Mouse (Mus musculus): ENCODE measurements around the gene Zfhx3. TPM values are rescaled to one million over a fixed set of nuclear protein-coding genes. Genes with fewer than 3 reads are reported as not detected.

The Zfhx3 gene
- total and polyA plus RNA-seq, 3 experiments = 0.23 to 2.5 TPM; not detected in 1

GRCm38 (mm10) chr8:108315046-108315445 lies 372.6 kb downstream of the Zfhx3 start:
- no peak for DNase-seq (ENCODE audit: low read depth, low spot score)
- Histone ChIP-seq H3K9ac (ENCODE audit: control insufficient read depth, low read depth, low read length, poor library complexity, severe bottlenecking) (no peak overlapping the region), H3K4me3 (ENCODE audit: control insufficient read depth in 1 of 2, insufficient read depth in 1 of 2, low read depth in 2 of 2, low read length in 2 of 2) (no peak overlapping the region), H3K4me1 (ENCODE audit: control insufficient read depth in 1 of 2, insufficient read depth in 2 of 2, low read length in 2 of 2) (no peaks in the 10 kb centered on the region), H3K79me2 (ENCODE audit: control insufficient read depth, insufficient read depth, low read length, poor library complexity) (no peaks in the 10 kb centered on the region), H3K9me3 (replicated peaks; ENCODE audit: insufficient read depth, low read length) (no peaks in the 10 kb centered on the region), H3K27me3 (ENCODE audit: control insufficient read depth in 1 of 2, insufficient read depth in 2 of 2, low read length in 2 of 2) (no peaks in the 10 kb centered on the region), H3K27ac (ENCODE audit: control insufficient read depth, low read depth, low read length) (no peak overlapping the region), H3K36me3 (ENCODE audit: control insufficient read depth in 1 of 2, insufficient read depth in 2 of 2, low read length in 2 of 2) (no peaks in the 10 kb centered on the region)
- TF ChIP-seq E2F4 (IDR thresholded peaks at IDR 0.05; ENCODE audit: borderline replicate concordance, low read depth, low read length) = no peak
- no peak for TF ChIP-seq RAD21 (IDR thresholded peaks at IDR 0.05; ENCODE audit: low read depth, low read length)
- TF ChIP-seq ZMIZ1 (IDR thresholded peaks at IDR 0.05; ENCODE audit: low read depth, low read length) = no peak
- TF ChIP-seq EP300 (IDR thresholded peaks at IDR 0.05; ENCODE audit: low read depth in 1 of 2, low read length in 2 of 2) = no peak
- no peak for TF ChIP-seq USF2 (IDR thresholded peaks at IDR 0.05; ENCODE audit: borderline replicate concordance in 1 of 2, insufficient read depth in 1 of 2, low read depth in 1 of 2, low read length in 2 of 2)
- no peak for TF ChIP-seq KAT2A (conservative IDR thresholded peaks at IDR 0.05; ENCODE audit: low read depth, low read length)
- TF ChIP-seq BHLHE40 (IDR thresholded peaks at IDR 0.05; ENCODE audit: borderline replicate concordance, low read depth, low read length) = no peak
- TF ChIP-seq NELFE (IDR thresholded peaks at IDR 0.05; ENCODE audit: low read depth, low read length) = no peak
- no peak for TF ChIP-seq ETS1 (IDR thresholded peaks at IDR 0.05; ENCODE audit: low read depth, low read length)
- TF ChIP-seq ZNF384 (IDR thresholded peaks at IDR 0.05; ENCODE audit: low read depth, low read length) = no peak
- no peak for TF ChIP-seq POLR2A (IDR thresholded peaks at IDR 0.05; ENCODE audit: control insufficient read depth in 1 of 2, insufficient read depth in 1 of 2, low read depth in 1 of 2, low read length in 2 of 2, poor library complexity in 1 of 2)
- TF ChIP-seq ZKSCAN1 (IDR thresholded peaks at IDR 0.05; ENCODE audit: low read depth, low read length) = no peak
- no peak for TF ChIP-seq USF1 (IDR thresholded peaks at IDR 0.05; ENCODE audit: low read depth, low read length)

- Histone ChIP-seq H3K9ac (ENCODE audit: control insufficient read depth, low read depth, low read length, poor library complexity, severe bottlenecking) (no peak overlapping the region), H3K36me3 (ENCODE audit: control insufficient read depth in 1 of 2, insufficient read depth in 2 of 2, low read length in 2 of 2) (no peaks in the 10 kb centered on the region), H3K4me3 (ENCODE audit: control insufficient read depth in 1 of 2, insufficient read depth in 1 of 2, low read depth in 2 of 2, low read length in 2 of 2) (no peak overlapping the region), H3K79me2 (ENCODE audit: control insufficient read depth, insufficient read depth, low read length, poor library complexity) (no peaks in the 10 kb centered on the region), H3K4me1 (ENCODE audit: control insufficient read depth in 1 of 2, insufficient read depth in 2 of 2, low read length in 2 of 2) (no peaks in the 10 kb centered on the region), H3K27ac (ENCODE audit: control insufficient read depth, low read depth, low read length) (no peak overlapping the region), H3K9me3 (replicated peaks; ENCODE audit: insufficient read depth, low read length) (no peaks in the 10 kb centered on the region), H3K27me3 (ENCODE audit: control insufficient read depth in 1 of 2, insufficient read depth in 2 of 2, low read length in 2 of 2) (no peaks in the 10 kb centered on the region)
- TF ChIP-seq NELFE (IDR thresholded peaks at IDR 0.05; ENCODE audit: low read depth, low read length) = no peak
- TF ChIP-seq USF1 (IDR thresholded peaks at IDR 0.05; ENCODE audit: low read depth, low read length) = no peak
- no peak for TF ChIP-seq ELF1 (IDR thresholded peaks at IDR 0.05; ENCODE audit: low read depth, low read length)
- TF ChIP-seq POLR2A (IDR thresholded peaks at IDR 0.05; ENCODE audit: control insufficient read depth in 1 of 2, insufficient read depth in 1 of 2, low read depth in 1 of 2, low read length in 2 of 2, poor library complexity in 1 of 2) = no peak
- no peak for TF ChIP-seq POLR2AphosphoS5 (IDR thresholded peaks at IDR 0.05; ENCODE audit: borderline replicate concordance, low read depth, low read length)
- TF ChIP-seq KAT2A (conservative IDR thresholded peaks at IDR 0.05; ENCODE audit: low read depth, low read length) = no peak
- TF ChIP-seq SMC3 (IDR thresholded peaks at IDR 0.05; ENCODE audit: low read depth, low read length) = no peak
- TF ChIP-seq MYB (IDR thresholded peaks at IDR 0.05; ENCODE audit: low read depth, low read length) = no peak
- TF ChIP-seq TAL1 (IDR thresholded peaks at IDR 0.05; ENCODE audit: low read length) = no peak
- TF ChIP-seq GATA1 (IDR thresholded peaks at IDR 0.05; ENCODE audit: low read depth, low read length) = no peak
- TF ChIP-seq USF2 (IDR thresholded peaks at IDR 0.05; ENCODE audit: borderline replicate concordance in 1 of 2, insufficient read depth in 1 of 2, low read depth in 1 of 2, low read length in 2 of 2) = no peak
- no peak for TF ChIP-seq BHLHE40 (IDR thresholded peaks at IDR 0.05; ENCODE audit: borderline replicate concordance, low read depth, low read length)
- TF ChIP-seq RCOR1 (IDR thresholded peaks at IDR 0.05; ENCODE audit: low read depth, low read length) = no peak
- TF ChIP-seq MXI1 (IDR thresholded peaks at IDR 0.05; ENCODE audit: low read depth, low read length) = no peak
- TF ChIP-seq E2F4 (IDR thresholded peaks at IDR 0.05; ENCODE audit: borderline replicate concordance, low read depth, low read length) = no peak
- no peak for TF ChIP-seq JUND (IDR thresholded peaks at IDR 0.05; ENCODE audit: low read depth, low read length)
- no peak for TF ChIP-seq TCF12 (IDR thresholded peaks at IDR 0.05; ENCODE audit: low read depth, low read length)
- TF ChIP-seq RAD21 (IDR thresholded peaks at IDR 0.05; ENCODE audit: low read depth, low read length) = no peak
- DNase-seq (ENCODE audit: low read depth, low spot score) = no peak
These were observed 375.2 kb downstream of the Zfhx3 start for GRCm38 (mm10) chr8:108317532-108318093.

All from MEL (cell line).